Mouse (Mus musculus) liver, adult 2 months (tissue): ENCODE measurements at regions not wholly inside any gene's neighbourhood (a gene's known extent, or its start where the extent isn't known, plus 50 kb on each side); places are given as distances from the start of the nearest gene placed in this dataset.

Experiments
- CTCF ChIP-seq: fragments of 200-500 bp; IDR thresholded peaks from 2 replicates; pipeline ENCODE4 v1.5.1; 2011; ENCODE audit warnings: low read depth, low read length, control low read depth
- POLR2A ChIP-seq: fragments of 200-500 bp; IDR thresholded peaks from 2 replicates; pipeline ENCODE4 v1.6.1; 2011; ENCODE audit warnings: low read length, control low read depth; ENCODE audit not compliant: insufficient read depth; ENCODE audit errors: extremely low read depth

DNA sequence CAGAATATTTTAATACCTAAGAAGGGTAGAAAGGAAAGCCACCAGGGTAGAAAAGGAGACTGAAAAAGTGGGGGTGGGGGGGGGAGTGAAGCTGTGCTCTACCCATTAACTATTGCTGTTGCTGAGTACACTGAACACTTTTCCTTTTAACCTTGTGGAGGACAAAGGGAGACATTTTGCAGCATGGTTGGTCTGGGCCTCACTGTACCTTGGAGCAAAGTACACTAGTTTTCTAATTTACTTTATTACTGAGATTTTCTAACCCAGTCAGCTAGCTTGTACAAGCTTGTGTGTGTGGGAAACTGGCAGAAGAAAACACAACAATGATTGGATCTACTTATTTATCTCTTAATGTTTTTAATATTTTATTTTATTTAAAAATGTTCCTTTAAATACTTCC, 130.4 kb downstream of the Olfm4 start:
- no peak for TF ChIP-seq POLR2A
- TF ChIP-seq CTCF = no peak
